In genomic region chr3:89244982-89245687, GRCm38 (mm10) we compare ENCODE assay signal across 7 mouse cellular contexts. TPM values are rescaled to one million over a fixed set of nuclear protein-coding genes. Genes with fewer than 3 reads are reported as not detected.
DNase-seq lines count a peak whose midpoint lies in the region; ATAC-seq and TF ChIP-seq lines count a peak whose summit lies in the region.

No protein-coding gene starts in this region.

- TF ChIP-seq CTCF in cerebellum, adult 2 months (IDR thresholded peaks at IDR 0.05; ENCODE audit: borderline replicate concordance, insufficient read depth, low read depth, low read length) = no peak
- TF ChIP-seq CTCF in olfactory bulb, adult 2 months (IDR thresholded peaks at IDR 0.05; ENCODE audit: insufficient read depth, low read depth, low read length) = no peak

- H3K4me3 ChIP-seq in cerebellum, adult 2 months (replicated peaks; ENCODE audit: insufficient read depth, low read depth, low read length) = peak overlapping the region; percentile 95
- H3K4me3 ChIP-seq in hindbrain, embryonic 10.5 days = peak overlapping the region; percentile 82
- peak overlapping the region; percentile 82 for H3K4me3 ChIP-seq in limb, embryonic 12.5 days (replicated peaks)
- H3K4me3 ChIP-seq in olfactory bulb, adult 2 months (ENCODE audit: insufficient read depth, low read depth, low read length) = peak overlapping the region; percentile 64

- H3K9ac ChIP-seq in limb, embryonic 12.5 days (replicated peaks) = peak overlapping the region; percentile 50

- H3K36me3 ChIP-seq in hindbrain, embryonic 10.5 days = peaks cover 41% of the 10 kb centered on the region
- H3K36me3 ChIP-seq in limb, embryonic 12.5 days = peaks cover 36% of the 10 kb centered on the region

- no peaks in the 10 kb centered on the region for H3K27me3 ChIP-seq in cerebellum, adult 2 months (ENCODE audit: control insufficient read depth, insufficient read depth, low read length)
- peaks cover 35% of the 10 kb centered on the region for H3K27me3 ChIP-seq in hindbrain, embryonic 10.5 days (ENCODE audit: insufficient read depth, poor library complexity, severe bottlenecking)
- no peaks in the 10 kb centered on the region for H3K27me3 ChIP-seq in limb, embryonic 12.5 days

- peak; percentile 18 to 67 for DNase-seq in spleen, postnatal 4 days (ENCODE audit: low spot score in 2 of 2)
- DNase-seq in spleen, postnatal 14 days (ENCODE audit: low spot score in 2 of 2) = no peak
- peak; percentile 84 to 86 for DNase-seq in cerebellum, adult 2 months
- DNase-seq in hindbrain, embryonic 10.5 days (ENCODE audit: low spot score) = peak; percentile 59
- no peak for DNase-seq in urinary bladder, postnatal 10 days (ENCODE audit: low spot score)

- under 1% methylated on average over 26 of the region's 26 CpGs for WGBS in cerebellum, adult 2 months
- under 1% methylated on average over 25 of the region's 26 CpGs for WGBS in hindbrain, embryonic 10.5 days
- WGBS in limb, embryonic 12.5 days = under 1% methylated on average over 16 of the region's 26 CpGs
- WGBS in olfactory bulb, adult 2 months = 2% methylated on average over 25 of the region's 26 CpGs

- peak overlapping the region; percentile 74 for H3K27ac ChIP-seq in cerebellum, adult 2 months (ENCODE audit: insufficient read depth, low read length)
- H3K27ac ChIP-seq in hindbrain, embryonic 10.5 days = peak overlapping the region; percentile 94
- H3K27ac ChIP-seq in limb, embryonic 12.5 days = peak overlapping the region; percentile 77
- peak overlapping the region; percentile 85 for H3K27ac ChIP-seq in olfactory bulb, adult 2 months (ENCODE audit: insufficient read depth, low read depth, low read length)

- no peaks in the 10 kb centered on the region for H3K9me3 ChIP-seq in hindbrain, embryonic 10.5 days
- H3K9me3 ChIP-seq in limb, embryonic 12.5 days = no peaks in the 10 kb centered on the region

- peaks cover 14% of the 10 kb centered on the region for H3K4me1 ChIP-seq in cerebellum, adult 2 months (ENCODE audit: control insufficient read depth, insufficient read depth, low read length)
- H3K4me1 ChIP-seq in hindbrain, embryonic 10.5 days (replicated peaks) = peaks cover 64% of the 10 kb centered on the region
- peaks cover 42% of the 10 kb centered on the region for H3K4me1 ChIP-seq in limb, embryonic 12.5 days (replicated peaks)
- H3K4me1 ChIP-seq in olfactory bulb, adult 2 months (ENCODE audit: control insufficient read depth, insufficient read depth, low read length) = peaks cover 21% of the 10 kb centered on the region

- TF ChIP-seq POLR2A in cerebellum, adult 2 months (IDR thresholded peaks at IDR 0.05; ENCODE audit: borderline replicate concordance, insufficient read depth, low read length) = peak; percentile 1; the same call in 1 of the 2 replicates
- peak; percentile 10; the same call in 1 of the 2 replicates for TF ChIP-seq POLR2A in olfactory bulb, adult 2 months (IDR thresholded peaks at IDR 0.05; ENCODE audit: insufficient read depth, low read depth, low read length)

- peak overlapping the region; percentile 93 for H3K4me2 ChIP-seq in limb, embryonic 12.5 days

- ATAC-seq in limb, embryonic 12.5 days (ENCODE audit: insufficient number of reproducible peaks, insufficient read depth, low FRiP score, low TSS enrichment, low read depth) = no peak

RNA-seq across cellular contexts. Expression of gene Krtcap2, which starts 0.6 kb away (rescaled TPM):
- 80.4 and 82.9 TPM in 2 replicates for polyA plus RNA-seq in cerebellum, adult 2 months (2012; rRNA removed)
- 276 and 282 TPM in 2 replicates for polyA plus RNA-seq in hindbrain, embryonic 10.5 days (2016; fragmentation: Nextera tagmentation; extraction: Ambion mirVana)
- 316 and 333 TPM in 2 replicates for polyA plus RNA-seq in limb, embryonic 12.5 days (2016; fragmentation: Nextera tagmentation; extraction: Ambion mirVana)
- not detected in 2 replicates for polyA plus RNA-seq in olfactory bulb, adult 2 months (2012; ENCODE audit: insufficient read depth, insufficient read length, low replicate concordance, missing spikeins)

RNA-seq across cellular contexts. Expression of gene Trim46, which starts 1.0 kb away (rescaled TPM):
- 49.8 and 58.5 TPM in 2 replicates for polyA plus RNA-seq in cerebellum, adult 2 months (2012; rRNA removed)
- 5.2 and 11.6 TPM in 2 replicates for polyA plus RNA-seq in hindbrain, embryonic 10.5 days (2016; fragmentation: Nextera tagmentation; extraction: Ambion mirVana)
- 6.1 and 6.3 TPM in 2 replicates for polyA plus RNA-seq in limb, embryonic 12.5 days (2016; fragmentation: Nextera tagmentation; extraction: Ambion mirVana)
- polyA plus RNA-seq in olfactory bulb, adult 2 months (2012; ENCODE audit: insufficient read depth, insufficient read length, low replicate concordance, missing spikeins) = not detected in 2 replicates

RNA-seq across cellular contexts. Expression of gene Dpm3, which starts 14.0 kb away (rescaled TPM):
- 212 and 218 TPM in 2 replicates for polyA plus RNA-seq in cerebellum, adult 2 months (2012; rRNA removed)
- 97.0 and 99.4 TPM in 2 replicates for polyA plus RNA-seq in hindbrain, embryonic 10.5 days (2016; fragmentation: Nextera tagmentation; extraction: Ambion mirVana)
- 93.9 and 102 TPM in 2 replicates for polyA plus RNA-seq in limb, embryonic 12.5 days (2016; fragmentation: Nextera tagmentation; extraction: Ambion mirVana)
- not detected in 2 replicates for polyA plus RNA-seq in olfactory bulb, adult 2 months (2012; ENCODE audit: insufficient read depth, insufficient read length, low replicate concordance, missing spikeins)

RNA-seq across cellular contexts. Expression of gene Muc1, which starts 16.3 kb away (rescaled TPM):
- 0.55 and 0.69 TPM in 2 replicates for polyA plus RNA-seq in cerebellum, adult 2 months (2012; rRNA removed)
- 1.1 and 1.8 TPM in 2 replicates for polyA plus RNA-seq in hindbrain, embryonic 10.5 days (2016; fragmentation: Nextera tagmentation; extraction: Ambion mirVana)
- 0.53 and 1.0 TPM in 2 replicates for polyA plus RNA-seq in limb, embryonic 12.5 days (2016; fragmentation: Nextera tagmentation; extraction: Ambion mirVana)
- polyA plus RNA-seq in olfactory bulb, adult 2 months (2012; ENCODE audit: insufficient read depth, insufficient read length, low replicate concordance, missing spikeins) = not detected in 2 replicates

RNA-seq across cellular contexts. Expression of gene Mtx1, which starts 18.2 kb away (rescaled TPM):
- polyA plus RNA-seq in cerebellum, adult 2 months (2012; rRNA removed) = 153 and 167 TPM in 2 replicates
- 228 and 232 TPM in 2 replicates for polyA plus RNA-seq in hindbrain, embryonic 10.5 days (2016; fragmentation: Nextera tagmentation; extraction: Ambion mirVana)
- 212 and 217 TPM in 2 replicates for polyA plus RNA-seq in limb, embryonic 12.5 days (2016; fragmentation: Nextera tagmentation; extraction: Ambion mirVana)
- not detected in 2 replicates for polyA plus RNA-seq in olfactory bulb, adult 2 months (2012; ENCODE audit: insufficient read depth, insufficient read length, low replicate concordance, missing spikeins)

Comparison
In these comparisons a context has a peak if more than half of its experiments do, and no peak if none do; other contexts are left out.
1. DNase-seq: peak in spleen, postnatal 4 days (2 of 2), cerebellum, adult 2 months (2 of 2) and hindbrain, embryonic 10.5 days (single experiment); none in spleen, postnatal 14 days (0 of 2) and urinary bladder, postnatal 10 days (single experiment).
2. RNA of gene Dpm3, which starts 14.0 kb away (polyA plus RNA-seq): 212 to 218 TPM in cerebellum, adult 2 months, 93.9 to 102 TPM in limb, embryonic 12.5 days and 97.0 to 99.4 TPM in hindbrain, embryonic 10.5 days; not detected in olfactory bulb, adult 2 months; every median in the first group is over 10 times any median in the second.
3. Peak in every context shown above with its lines, with median percentiles within 50 percentile points of each other: H3K27ac ChIP-seq and H3K4me3 ChIP-seq.